Mouse (Mus musculus): Measurements from ENCODE around the gene Tspan3. TPM values are rescaled to one million over a fixed set of nuclear protein-coding genes. Genes with fewer than 3 reads are reported as not detected.
A peak's percentile ranks its signal among the peaks of the same experiment; 100 is the strongest.

Gene Tspan3
- polyA plus RNA-seq, 1 experiment from 2014 or later: 577 TPM

GRCm38 (mm10) chr9:56097584-56098298 lies 67.5 kb downstream of the Tspan3 start:
- Histone ChIP-seq H3K9me3 (ENCODE audit: low read length) (no peaks in the 10 kb centered on the region), H3K27ac (ENCODE audit: low read length) (no peak overlapping the region), H3K4me1 (ENCODE audit: insufficient read depth, low read length) (no peaks in the 10 kb centered on the region), H3K4me3 (ENCODE audit: low read length) (no peak overlapping the region), H3K9ac (replicated peaks; ENCODE audit: low read length) (no peak overlapping the region), H3K4me2 (replicated peaks; ENCODE audit: low read depth, low read length) (no peak overlapping the region), H3K27me3 (ENCODE audit: insufficient read depth, low read length) (no peaks in the 10 kb centered on the region), H3K36me3 (ENCODE audit: insufficient read depth, low read length) (no peaks in the 10 kb centered on the region)
- no peak for ATAC-seq (ENCODE audit: low FRiP score, low TSS enrichment)
- WGBS: 78% methylated on average over 4 of the region's 4 CpGs

DNA sequence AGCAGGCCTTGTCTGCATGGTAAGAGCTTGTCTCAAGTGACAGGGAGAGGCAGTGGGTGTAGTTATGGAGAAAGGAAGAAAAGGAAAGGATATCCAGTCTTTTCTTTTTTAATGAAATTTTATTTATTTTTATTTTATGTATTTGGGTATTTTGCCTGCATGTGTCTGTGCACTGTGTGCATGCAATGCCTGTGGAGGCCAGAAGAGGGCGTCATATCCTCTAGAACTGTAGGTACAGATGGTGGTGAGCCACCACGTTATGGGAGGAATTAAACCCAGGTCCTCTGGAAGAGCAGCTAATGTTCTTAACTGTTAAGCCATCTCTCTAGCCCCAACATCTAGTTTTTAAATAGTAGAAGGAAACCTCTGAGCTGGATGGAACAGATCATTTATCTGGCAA lies 73.2 kb downstream of the Tspan3 start:
- Histone ChIP-seq H3K27me3 (ENCODE audit: insufficient read depth, low read length) (no peaks in the 10 kb centered on the region), H3K4me3 (ENCODE audit: low read length) (no peak overlapping the region), H3K27ac (ENCODE audit: low read length) (no peak overlapping the region), H3K4me1 (ENCODE audit: insufficient read depth, low read length) (peaks cover 16% of the 10 kb centered on the region), H3K4me2 (replicated peaks; ENCODE audit: low read depth, low read length) (no peak overlapping the region), H3K36me3 (ENCODE audit: insufficient read depth, low read length) (no peaks in the 10 kb centered on the region), H3K9ac (replicated peaks; ENCODE audit: low read length) (no peak overlapping the region), H3K9me3 (ENCODE audit: low read length) (no peaks in the 10 kb centered on the region)
- WGBS: 54% methylated on average over 2 of the region's 2 CpGs
- ATAC-seq (ENCODE audit: low FRiP score, low TSS enrichment): no peak

DNA sequence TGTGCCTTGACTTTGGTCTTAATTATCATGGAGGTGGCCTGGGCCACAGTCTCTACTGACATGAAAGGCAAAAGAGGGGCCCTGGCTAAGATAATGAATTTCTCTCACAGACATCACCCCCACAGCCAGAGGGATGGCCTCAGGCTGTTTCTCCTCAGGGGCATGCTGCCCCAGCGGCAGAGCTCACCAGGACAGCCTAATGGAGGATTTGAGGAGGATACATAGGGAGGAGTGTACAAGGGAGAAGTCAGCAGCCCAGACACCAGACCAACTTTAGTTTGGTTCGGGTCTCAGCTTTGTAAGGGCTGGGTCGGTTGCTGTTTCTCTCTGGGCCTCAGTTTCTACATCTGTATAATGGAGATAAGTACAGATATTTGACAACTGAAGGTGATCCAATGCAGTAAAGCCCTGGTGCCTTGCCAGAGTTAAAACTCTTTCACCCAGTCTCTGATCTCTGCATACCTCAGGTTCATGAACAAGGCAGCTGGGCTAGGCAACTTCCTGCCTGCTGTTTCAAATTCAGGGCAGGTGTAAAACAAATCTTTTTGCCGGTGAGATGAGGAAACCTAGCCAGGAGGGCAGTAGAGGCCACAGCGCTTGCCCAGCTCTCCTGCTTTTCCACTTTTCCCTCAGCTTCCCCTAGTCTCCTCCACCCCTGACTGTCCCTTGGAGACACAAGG lies 74.6 kb downstream of the Tspan3 start:
- Histone ChIP-seq H3K4me3 (ENCODE audit: low read length) (no peak overlapping the region), H3K27ac (ENCODE audit: low read length) (no peak overlapping the region; the same call in 1 of the 2 replicates), H3K4me2 (replicated peaks; ENCODE audit: low read depth, low read length) (peak overlapping the region; percentile 36; the same call in 1 of the 2 replicates), H3K9me3 (ENCODE audit: low read length) (no peaks in the 10 kb centered on the region), H3K36me3 (ENCODE audit: insufficient read depth, low read length) (no peaks in the 10 kb centered on the region), H3K27me3 (ENCODE audit: insufficient read depth, low read length) (no peaks in the 10 kb centered on the region), H3K9ac (replicated peaks; ENCODE audit: low read length) (no peak overlapping the region), H3K4me1 (ENCODE audit: insufficient read depth, low read length) (peaks cover 16% of the 10 kb centered on the region)
- 69% methylated on average over 5 of the region's 5 CpGs for WGBS
- ATAC-seq (ENCODE audit: low FRiP score, low TSS enrichment): peak; percentile 32; the same call in 1 of the 2 replicates

GRCm38 (mm10) chr9:56089778-56090520 lies 75.3 kb downstream of the Tspan3 start, which contains the start of gene Pstpip1:
Gene Pstpip1 (plus strand): TSS chr9:56089962.
- Histone ChIP-seq H3K4me3 (ENCODE audit: low read length) (no peak within 1 kb of the TSS), H3K9me3 (ENCODE audit: low read length) (no peaks in the 10 kb centered on the region), H3K9ac (replicated peaks; ENCODE audit: low read length) (peak within 1 kb of the TSS; percentile 33; the same call in 1 of the 2 replicates), H3K4me2 (replicated peaks; ENCODE audit: low read depth, low read length) (peak within 1 kb of the TSS; percentile 36), H3K36me3 (ENCODE audit: insufficient read depth, low read length) (no peaks in the 10 kb centered on the region), H3K27ac (ENCODE audit: low read length) (peak within 1 kb of the TSS; percentile 41), H3K4me1 (ENCODE audit: insufficient read depth, low read length) (peaks cover 16% of the 10 kb centered on the region), H3K27me3 (ENCODE audit: insufficient read depth, low read length) (no peaks in the 10 kb centered on the region)
- ATAC-seq (ENCODE audit: low FRiP score, low TSS enrichment): peak; percentile 79
- 19% methylated on average over 20 of the region's 22 CpGs for WGBS

- H3K4me2 ChIP-seq (replicated peaks; ENCODE audit: low read depth, low read length): no peak overlapping the region
- H3K4me1 ChIP-seq (ENCODE audit: insufficient read depth, low read length): peaks cover 16% of the 10 kb centered on the region
- no peak overlapping the region for H3K9ac ChIP-seq (replicated peaks; ENCODE audit: low read length)
- no peaks in the 10 kb centered on the region for H3K9me3 ChIP-seq (ENCODE audit: low read length)
- H3K27me3 ChIP-seq (ENCODE audit: insufficient read depth, low read length): no peaks in the 10 kb centered on the region
- no peak overlapping the region for H3K27ac ChIP-seq (ENCODE audit: low read length)
- H3K4me3 ChIP-seq (ENCODE audit: low read length): no peak overlapping the region
- 90% methylated on average over 5 of the region's 5 CpGs for WGBS
- H3K36me3 ChIP-seq (ENCODE audit: insufficient read depth, low read length): no peaks in the 10 kb centered on the region
- no peak for ATAC-seq (ENCODE audit: low FRiP score, low TSS enrichment)
Observed at GRCm38 (mm10) chr9:56086524-56086923, 78.8 kb downstream of the Tspan3 start.

Other genes starting within 250 kb of the Tspan3 start
- gene Scaper, start 227.4 kb downstream of the Tspan3 start, polyA plus RNA-seq (2015; fragmentation: Nextera tagmentation; extraction: Ambion mirVana): 8.8 and 10.0 TPM in 2 replicates
- not detected in 2 replicates for gene 4930563M21Rik, start 154.9 kb downstream of the Tspan3 start, polyA plus RNA-seq (2015; fragmentation: Nextera tagmentation; extraction: Ambion mirVana)
- gene Rcn2, start 123.6 kb downstream of the Tspan3 start, polyA plus RNA-seq (2015; fragmentation: Nextera tagmentation; extraction: Ambion mirVana): 247 and 255 TPM in 2 replicates
- gene Pstpip1, start 75.5 kb downstream of the Tspan3 start, polyA plus RNA-seq (2015; fragmentation: Nextera tagmentation; extraction: Ambion mirVana): 0.91 and 0.96 TPM in 2 replicates

Measured in kidney, embryonic 16.5 days (tissue).